Mouse (Mus musculus) left cerebral cortex, postnatal 4 days (tissue): ENCODE measurements around the gene Vegfa. TPM values are rescaled to one million over a fixed set of nuclear protein-coding genes. Genes with fewer than 3 reads are reported as not detected.

ENCODE experiments used
- DNase-seq: peaks from one replicate; pipeline ENCODE4 v3.0.0-alpha.2; 2022
- intact Hi-C: fragments of 180-260 bp; cut with DNase I; formaldehyde crosslinking; loops from one replicate; pipeline ENCODE4 v1.15.1; 2025
- total RNA-seq, 2 experiments: library from RNA; stranded (reverse); gene quantifications; 2 replicates each; pipeline ENCODE4 v1.2.3; 2021

The Vegfa gene
- total RNA-seq, 2 experiments from 2014 or later: 77.7 to 94.5 TPM

GRCm38 (mm10) chr17:46028210-46029051, 3.7 kb downstream of the Vegfa start:
- DNase-seq: no peak
- intact Hi-C loops: no loop called here

- intact Hi-C loops: no loop called here
These were observed 4.9 kb downstream of the Vegfa start for GRCm38 (mm10) chr17:46027066-46027917.

GRCm38 (mm10) chr17:46025927-46026668, 6.1 kb downstream of the Vegfa start:
- intact Hi-C loops: no loop called here
- no peak for DNase-seq

More at GRCm38 (mm10) chr17:46027066-46027917, 4.9 kb downstream of the Vegfa start:
- DNase-seq: peak; percentile 81

- no peak for DNase-seq
- intact Hi-C loops: no loop called here
These were observed 7.0 kb downstream of the Vegfa start for GRCm38 (mm10) chr17:46025207-46025606.

- intact Hi-C loops: no loop called here
- DNase-seq: no peak
These were observed 8.0 kb downstream of the Vegfa start for GRCm38 (mm10) chr17:46024192-46024591.

GRCm38 (mm10) chr17:46023572-46023971, 8.6 kb downstream of the Vegfa start:
- no peak for DNase-seq
- intact Hi-C loops: no loop called here

- intact Hi-C loops: no loop called here
These were observed 9.2 kb downstream of the Vegfa start for GRCm38 (mm10) chr17:46022934-46023333.

GRCm38 (mm10) chr17:46022427-46022826, 9.7 kb downstream of the Vegfa start:
- DNase-seq: no peak
- intact Hi-C loops: no loop called here

More at GRCm38 (mm10) chr17:46022934-46023333, 9.2 kb downstream of the Vegfa start:
- peak; percentile 35 for DNase-seq

- DNase-seq: no peak
- intact Hi-C loops: no loop called here
These were observed 10.4 kb downstream of the Vegfa start for GRCm38 (mm10) chr17:46021760-46022159.

GRCm38 (mm10) chr17:46021173-46021572, 11.0 kb downstream of the Vegfa start:
- DNase-seq: no peak
- intact Hi-C loops: no loop called here

GRCm38 (mm10) chr17:46020579-46020978, 11.6 kb downstream of the Vegfa start:
- no peak for DNase-seq
- intact Hi-C loops: no loop called here

GRCm38 (mm10) chr17:46018736-46019004, 13.5 kb downstream of the Vegfa start:
- no peak for DNase-seq
- intact Hi-C loops: no loop called here

GRCm38 (mm10) chr17:46017946-46018735, 14.0 kb downstream of the Vegfa start:
- intact Hi-C loops: no loop called here
- DNase-seq: no peak

- no peak for DNase-seq
These were observed 15.6 kb downstream of the Vegfa start for GRCm38 (mm10) chr17:46016617-46017016.

GRCm38 (mm10) chr17:46015967-46016366, 16.2 kb downstream of the Vegfa start:
- intact Hi-C loops: no loop called here
- DNase-seq: no peak

More at GRCm38 (mm10) chr17:46016617-46017016, 15.6 kb downstream of the Vegfa start:
- intact Hi-C loops: no loop called here

- DNase-seq: no peak
- intact Hi-C loops: no loop called here
These were observed 17.2 kb downstream of the Vegfa start for GRCm38 (mm10) chr17:46014935-46015334.

GRCm38 (mm10) chr17:46013549-46013948, 18.6 kb downstream of the Vegfa start:
- DNase-seq: no peak
- intact Hi-C loops: no loop called here

GRCm38 (mm10) chr17:46012211-46012610, 20.0 kb downstream of the Vegfa start:
- intact Hi-C loops: no loop called here
- DNase-seq: no peak

GRCm38 (mm10) chr17:46010462-46010861, 21.7 kb downstream of the Vegfa start:
- intact Hi-C loops: no loop called here
- no peak for DNase-seq

GRCm38 (mm10) chr17:46009182-46009581, 23.0 kb downstream of the Vegfa start:
- intact Hi-C loops: no loop called here
- no peak for DNase-seq
